Mouse (Mus musculus) common myeloid progenitor, adult 5-6 weeks (primary cell): Measurements from ENCODE around the gene Gm17581. TPM values are rescaled to one million over a fixed set of nuclear protein-coding genes. Genes with fewer than 3 reads are reported as not detected.
"Not testable (repeated sequence)": the region's sequence is repeated elsewhere in the genome, so short reads cannot be mapped to it uniquely, and the experiment has no call there.

Experiments used
- ATAC-seq: replicated peaks from 2 replicates; pipeline ENCODE4 v1.8.0; 2016; ENCODE audit warnings: low read depth, mild to moderate bottlenecking, moderate TSS enrichment, inconsistent platforms; ENCODE audit not compliant: poor library complexity, severe bottlenecking
- total RNA-seq: library from RNA; stranded (forward); fragments of 200-1000, 187-1606 nt; gene quantifications from 2 replicates; pipeline ENCODE4 v1.2.3, GENCODE M21; 2017

The Gm17581 gene
- not detected in 2 replicates for total RNA-seq

- not testable (repeated sequence) for ATAC-seq
Observed at GRCm38 (mm10) chr2:155735766-155736165, at the start of gene Gm17581. Gm17581 (minus strand) TSS chr2:155735866.

- no peak for ATAC-seq
Observed at GRCm38 (mm10) chr2:155784534-155784933, 48.9 kb upstream of the Gm17581 start.

GRCm38 (mm10) chr2:155779506-155779905 lies 43.8 kb upstream of the Gm17581 start:
- ATAC-seq, result no peak

GRCm38 (mm10) chr2:155779066-155779465 lies 43.4 kb upstream of the Gm17581 start:
- ATAC-seq, result no peak

GRCm38 (mm10) chr2:155778004-155778403 lies 42.3 kb upstream of the Gm17581 start:
- no peak for ATAC-seq

- no peak for ATAC-seq
Observed at GRCm38 (mm10) chr2:155777688-155777985, 42.0 kb upstream of the Gm17581 start.

- ATAC-seq, result no peak
Observed at GRCm38 (mm10) chr2:155776824-155777687, 41.4 kb upstream of the Gm17581 start.

- peak; percentile 93 for ATAC-seq
Observed at GRCm38 (mm10) chr2:155775685-155776263, 40.1 kb upstream of the Gm17581 start.

- ATAC-seq, result no peak
Observed at GRCm38 (mm10) chr2:155774927-155775684, 39.4 kb upstream of the Gm17581 start, which contains the start of gene Mmp24. Mmp24 (plus strand) TSS chr2:155775342.

- no peak for ATAC-seq
Observed at GRCm38 (mm10) chr2:155774261-155774926, 38.7 kb upstream of the Gm17581 start.

GRCm38 (mm10) chr2:155773664-155774063 lies 38.0 kb upstream of the Gm17581 start:
- ATAC-seq, result no peak

- peak; percentile 86 for ATAC-seq
Observed at GRCm38 (mm10) chr2:155764679-155765418, 29.2 kb upstream of the Gm17581 start.

GRCm38 (mm10) chr2:155756855-155757566 lies 21.3 kb upstream of the Gm17581 start:
- peak; percentile 85 for ATAC-seq

- peak; percentile 75 for ATAC-seq
Observed at GRCm38 (mm10) chr2:155755746-155756145, 20.1 kb upstream of the Gm17581 start.

- peak; percentile 63 for ATAC-seq
Observed at GRCm38 (mm10) chr2:155751014-155751786, 15.5 kb upstream of the Gm17581 start, which contains the start of gene Procr. Procr (plus strand) TSS chr2:155751117.

- ATAC-seq, result no peak
Observed at GRCm38 (mm10) chr2:155749394-155749793, 13.7 kb upstream of the Gm17581 start.

GRCm38 (mm10) chr2:155745487-155745886 lies 9.8 kb upstream of the Gm17581 start:
- no peak for ATAC-seq

- ATAC-seq, result peak; percentile 37
Observed at GRCm38 (mm10) chr2:155743351-155743750, 7.7 kb upstream of the Gm17581 start.
